Mouse (Mus musculus): Measurements from ENCODE around the gene Kmt2b. TPM values are rescaled to one million over a fixed set of nuclear protein-coding genes. Genes with fewer than 3 reads are reported as not detected.

The Kmt2b gene
- polyA plus RNA-seq, 1 experiment from 2014 or later: 8.1 TPM

- no peak for ATAC-seq (replicated peaks; ENCODE audit: insufficient number of reproducible peaks, low FRiP score, low TSS enrichment)
- WGBS (ENCODE audit: insufficient replicate concordance): 90% methylated on average over 28 of the region's 28 CpGs
- Histone ChIP-seq H3K4me2 (peak overlapping the region; percentile 95), H3K4me3 (ENCODE audit: low read depth, low read length) (no peak overlapping the region), H3K9me3 (replicated peaks; ENCODE audit: control insufficient read depth, low read length) (no peaks in the 10 kb centered on the region), H3K36me3 (ENCODE audit: control insufficient read depth, insufficient read depth, low read length) (peaks cover 33% of the 10 kb centered on the region), H3K9ac (ENCODE audit: low read depth, low read length) (no peak overlapping the region), H3K27ac (ENCODE audit: low read depth, low read length) (no peak overlapping the region), H3K4me1 (ENCODE audit: control insufficient read depth, insufficient read depth, low read length) (peaks cover 10% of the 10 kb centered on the region), H3K27me3 (ENCODE audit: control insufficient read depth, insufficient read depth, low read length) (no peaks in the 10 kb centered on the region)
Observed at GRCm38 (mm10) chr7:30586455-30587020, 2.0 kb downstream of the Kmt2b start.

- no peaks in the 10 kb centered on the region for H3K27me3 ChIP-seq (ENCODE audit: control insufficient read depth, insufficient read depth, low read length)
- no peak overlapping the region for H3K27ac ChIP-seq (ENCODE audit: low read depth, low read length)
- ATAC-seq (replicated peaks; ENCODE audit: insufficient number of reproducible peaks, low FRiP score, low TSS enrichment): no peak
- 92% methylated on average over 7 of the region's 7 CpGs for WGBS (ENCODE audit: insufficient replicate concordance)
- H3K9me3 ChIP-seq (replicated peaks; ENCODE audit: control insufficient read depth, low read length): no peaks in the 10 kb centered on the region
- peaks cover 10% of the 10 kb centered on the region for H3K4me1 ChIP-seq (ENCODE audit: control insufficient read depth, insufficient read depth, low read length)
- H3K36me3 ChIP-seq (ENCODE audit: control insufficient read depth, insufficient read depth, low read length): peaks cover 41% of the 10 kb centered on the region
- no peak overlapping the region for H3K9ac ChIP-seq (ENCODE audit: low read depth, low read length)
- H3K4me2 ChIP-seq: no peak overlapping the region
- no peak overlapping the region for H3K4me3 ChIP-seq (ENCODE audit: low read depth, low read length)
Observed at GRCm38 (mm10) chr7:30585170-30585569, 3.4 kb downstream of the Kmt2b start.

DNA sequence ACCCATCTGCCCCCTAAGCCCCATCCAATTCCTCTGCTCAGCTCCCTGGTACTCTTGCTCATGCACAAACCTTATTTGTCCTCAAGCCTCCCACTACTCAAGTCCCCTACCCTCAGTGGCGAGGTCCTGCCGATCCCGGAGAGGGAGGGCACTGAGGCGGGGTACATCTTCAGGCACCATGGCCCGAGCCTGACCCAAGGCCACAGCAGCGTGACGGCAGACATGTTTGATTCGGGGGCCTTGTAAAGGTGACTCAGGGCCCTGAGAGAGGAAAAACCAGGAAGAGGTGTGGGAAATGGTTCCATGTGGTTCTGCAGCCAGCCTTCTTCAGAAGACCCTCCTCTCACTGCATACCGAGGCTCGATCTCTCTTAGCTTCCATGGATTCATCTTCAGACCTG, 4.2 kb downstream of the Kmt2b start:
- Histone ChIP-seq H3K4me3 (ENCODE audit: low read depth, low read length) (no peak overlapping the region), H3K27ac (ENCODE audit: low read depth, low read length) (no peak overlapping the region), H3K27me3 (ENCODE audit: control insufficient read depth, insufficient read depth, low read length) (no peaks in the 10 kb centered on the region), H3K4me1 (ENCODE audit: control insufficient read depth, insufficient read depth, low read length) (peaks cover 7% of the 10 kb centered on the region), H3K9ac (ENCODE audit: low read depth, low read length) (no peak overlapping the region), H3K4me2 (no peak overlapping the region), H3K9me3 (replicated peaks; ENCODE audit: control insufficient read depth, low read length) (no peaks in the 10 kb centered on the region), H3K36me3 (ENCODE audit: control insufficient read depth, insufficient read depth, low read length) (peaks cover 49% of the 10 kb centered on the region)
- WGBS (ENCODE audit: insufficient replicate concordance): 93% methylated on average over 10 of the region's 10 CpGs
- no peak for ATAC-seq (replicated peaks; ENCODE audit: insufficient number of reproducible peaks, low FRiP score, low TSS enrichment)

- Histone ChIP-seq H3K9me3 (replicated peaks; ENCODE audit: control insufficient read depth, low read length) (no peaks in the 10 kb centered on the region), H3K4me3 (ENCODE audit: low read depth, low read length) (no peak overlapping the region), H3K4me2 (no peak overlapping the region), H3K36me3 (ENCODE audit: control insufficient read depth, insufficient read depth, low read length) (peaks cover 74% of the 10 kb centered on the region), H3K27ac (ENCODE audit: low read depth, low read length) (no peak overlapping the region), H3K9ac (ENCODE audit: low read depth, low read length) (no peak overlapping the region), H3K27me3 (ENCODE audit: control insufficient read depth, insufficient read depth, low read length) (no peaks in the 10 kb centered on the region), H3K4me1 (ENCODE audit: control insufficient read depth, insufficient read depth, low read length) (no peaks in the 10 kb centered on the region)
- ATAC-seq (replicated peaks; ENCODE audit: insufficient number of reproducible peaks, low FRiP score, low TSS enrichment): no peak
- 95% methylated on average over 16 of the region's 16 CpGs for WGBS (ENCODE audit: insufficient replicate concordance)
Observed at GRCm38 (mm10) chr7:30581547-30581946, 7.0 kb downstream of the Kmt2b start.

DNA sequence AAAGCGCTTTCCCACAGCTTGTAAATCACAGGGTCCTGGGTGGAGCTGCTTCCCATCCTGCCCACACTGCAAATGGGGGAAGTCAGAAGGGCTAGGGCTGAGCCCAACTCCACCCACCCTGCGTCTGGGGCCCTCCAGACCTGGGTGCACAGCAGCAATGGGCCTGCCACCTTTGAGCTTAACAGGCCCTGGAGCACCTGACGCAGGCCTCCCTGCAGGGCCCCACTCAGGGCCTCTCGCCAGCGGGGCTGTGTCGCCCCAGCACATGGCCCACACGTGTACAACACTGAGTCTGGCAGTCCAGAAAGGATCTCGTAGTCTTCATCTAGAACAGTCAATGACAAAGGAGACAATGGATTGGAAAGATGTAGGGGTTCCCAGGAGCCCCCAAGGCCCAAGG, 8.6 kb downstream of the Kmt2b start:
- 0 out of 2 replicates have a peak, but pooled peaks have one; percentile 4 for ATAC-seq (replicated peaks; ENCODE audit: insufficient number of reproducible peaks, low FRiP score, low TSS enrichment)

GRCm38 (mm10) chr7:30572969-30573368, 15.6 kb downstream of the Kmt2b start:
- Histone ChIP-seq H3K4me2 (no peak overlapping the region), H3K9me3 (replicated peaks; ENCODE audit: control insufficient read depth, low read length) (no peaks in the 10 kb centered on the region), H3K4me1 (ENCODE audit: control insufficient read depth, insufficient read depth, low read length) (no peaks in the 10 kb centered on the region), H3K36me3 (ENCODE audit: control insufficient read depth, insufficient read depth, low read length) (peaks cover 78% of the 10 kb centered on the region), H3K4me3 (ENCODE audit: low read depth, low read length) (no peak overlapping the region), H3K27ac (ENCODE audit: low read depth, low read length) (no peak overlapping the region), H3K27me3 (ENCODE audit: control insufficient read depth, insufficient read depth, low read length) (no peaks in the 10 kb centered on the region), H3K9ac (ENCODE audit: low read depth, low read length) (no peak overlapping the region)
- no peak for ATAC-seq (replicated peaks; ENCODE audit: insufficient number of reproducible peaks, low FRiP score, low TSS enrichment)
- 68% methylated on average over 2 of the region's 2 CpGs for WGBS (ENCODE audit: insufficient replicate concordance)

More for the DNA sequence above, 8.6 kb downstream of the Kmt2b start:
- H3K4me2 ChIP-seq: no peak overlapping the region
- H3K27ac ChIP-seq (ENCODE audit: low read depth, low read length): no peak overlapping the region
- no peak overlapping the region for H3K9ac ChIP-seq (ENCODE audit: low read depth, low read length)
- H3K27me3 ChIP-seq (ENCODE audit: control insufficient read depth, insufficient read depth, low read length): no peaks in the 10 kb centered on the region
- no peaks in the 10 kb centered on the region for H3K9me3 ChIP-seq (replicated peaks; ENCODE audit: control insufficient read depth, low read length)
- no peak overlapping the region for H3K4me3 ChIP-seq (ENCODE audit: low read depth, low read length)
- H3K36me3 ChIP-seq (ENCODE audit: control insufficient read depth, insufficient read depth, low read length): peaks cover 77% of the 10 kb centered on the region
- 96% methylated on average over 8 of the region's 8 CpGs for WGBS (ENCODE audit: insufficient replicate concordance)
- no peaks in the 10 kb centered on the region for H3K4me1 ChIP-seq (ENCODE audit: control insufficient read depth, insufficient read depth, low read length)

- Histone ChIP-seq H3K27ac (ENCODE audit: low read depth, low read length) (no peak overlapping the region), H3K4me1 (ENCODE audit: control insufficient read depth, insufficient read depth, low read length) (no peaks in the 10 kb centered on the region), H3K9ac (ENCODE audit: low read depth, low read length) (no peak overlapping the region), H3K4me2 (no peak overlapping the region), H3K36me3 (ENCODE audit: control insufficient read depth, insufficient read depth, low read length) (peaks cover 72% of the 10 kb centered on the region), H3K27me3 (ENCODE audit: control insufficient read depth, insufficient read depth, low read length) (no peaks in the 10 kb centered on the region), H3K4me3 (ENCODE audit: low read depth, low read length) (no peak overlapping the region), H3K9me3 (replicated peaks; ENCODE audit: control insufficient read depth, low read length) (no peaks in the 10 kb centered on the region)
- ATAC-seq (replicated peaks; ENCODE audit: insufficient number of reproducible peaks, low FRiP score, low TSS enrichment): no peak
- WGBS (ENCODE audit: insufficient replicate concordance): 90% methylated on average over 5 of the region's 5 CpGs
Observed at GRCm38 (mm10) chr7:30572389-30572788, 16.1 kb downstream of the Kmt2b start.

- no peak overlapping the region for H3K9ac ChIP-seq (ENCODE audit: low read depth, low read length)
- H3K27ac ChIP-seq (ENCODE audit: low read depth, low read length): no peak overlapping the region
- H3K4me2 ChIP-seq: no peak overlapping the region
- H3K27me3 ChIP-seq (ENCODE audit: control insufficient read depth, insufficient read depth, low read length): no peaks in the 10 kb centered on the region
- H3K36me3 ChIP-seq (ENCODE audit: control insufficient read depth, insufficient read depth, low read length): peaks cover 29% of the 10 kb centered on the region
- no peaks in the 10 kb centered on the region for H3K9me3 ChIP-seq (replicated peaks; ENCODE audit: control insufficient read depth, low read length)
- peaks cover 5% of the 10 kb centered on the region; the same call in 1 of the 2 replicates for H3K4me1 ChIP-seq (ENCODE audit: control insufficient read depth, insufficient read depth, low read length)
- WGBS (ENCODE audit: insufficient replicate concordance): 88% methylated on average over 11 of the region's 11 CpGs
- ATAC-seq (replicated peaks; ENCODE audit: insufficient number of reproducible peaks, low FRiP score, low TSS enrichment): no peak
- no peak overlapping the region for H3K4me3 ChIP-seq (ENCODE audit: low read depth, low read length)
Observed at GRCm38 (mm10) chr7:30567555-30567954, 21.0 kb downstream of the Kmt2b start.

DNA sequence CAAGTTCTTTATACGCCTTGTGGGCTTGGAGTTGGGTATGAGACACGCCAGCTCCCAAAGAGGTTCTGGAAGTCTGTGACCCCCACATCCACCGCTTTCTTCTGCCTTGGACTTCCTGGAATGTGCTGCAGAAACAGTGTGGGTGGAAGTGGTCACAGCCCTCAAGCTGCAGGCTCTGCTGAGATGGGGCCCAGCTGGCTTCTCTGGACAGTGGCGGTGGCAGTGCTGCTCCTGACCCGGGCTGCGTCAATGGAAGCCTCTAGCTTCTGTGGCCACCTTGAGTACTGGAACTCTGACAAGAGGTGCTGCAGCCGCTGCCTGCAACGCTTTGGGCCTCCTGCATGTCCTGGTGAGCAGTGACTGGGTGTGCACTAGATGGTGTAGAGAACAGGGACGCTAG, 22.5 kb downstream of the Kmt2b start:
- no peaks in the 10 kb centered on the region for H3K27me3 ChIP-seq (ENCODE audit: control insufficient read depth, insufficient read depth, low read length)
- WGBS (ENCODE audit: insufficient replicate concordance): 85% methylated on average over 9 of the region's 9 CpGs
- no peak overlapping the region for H3K4me2 ChIP-seq
- H3K36me3 ChIP-seq (ENCODE audit: control insufficient read depth, insufficient read depth, low read length): peaks cover 19% of the 10 kb centered on the region
- H3K4me1 ChIP-seq (ENCODE audit: control insufficient read depth, insufficient read depth, low read length): peaks cover 5% of the 10 kb centered on the region; the same call in 1 of the 2 replicates
- no peaks in the 10 kb centered on the region for H3K9me3 ChIP-seq (replicated peaks; ENCODE audit: control insufficient read depth, low read length)
- no peak for ATAC-seq (replicated peaks; ENCODE audit: insufficient number of reproducible peaks, low FRiP score, low TSS enrichment)
- no peak overlapping the region for H3K9ac ChIP-seq (ENCODE audit: low read depth, low read length)
- H3K4me3 ChIP-seq (ENCODE audit: low read depth, low read length): no peak overlapping the region
- H3K27ac ChIP-seq (ENCODE audit: low read depth, low read length): no peak overlapping the region

All from heart, embryonic 11.5 days (tissue).